Mouse (Mus musculus): Measurements from ENCODE around the gene Il18r1. TPM values are rescaled to one million over a fixed set of nuclear protein-coding genes. Genes with fewer than 3 reads are reported as not detected.

Gene Il18r1
- polyA plus RNA-seq (2012; rRNA removed) = 0.03 and 0.05 TPM in 2 replicates

DNA sequence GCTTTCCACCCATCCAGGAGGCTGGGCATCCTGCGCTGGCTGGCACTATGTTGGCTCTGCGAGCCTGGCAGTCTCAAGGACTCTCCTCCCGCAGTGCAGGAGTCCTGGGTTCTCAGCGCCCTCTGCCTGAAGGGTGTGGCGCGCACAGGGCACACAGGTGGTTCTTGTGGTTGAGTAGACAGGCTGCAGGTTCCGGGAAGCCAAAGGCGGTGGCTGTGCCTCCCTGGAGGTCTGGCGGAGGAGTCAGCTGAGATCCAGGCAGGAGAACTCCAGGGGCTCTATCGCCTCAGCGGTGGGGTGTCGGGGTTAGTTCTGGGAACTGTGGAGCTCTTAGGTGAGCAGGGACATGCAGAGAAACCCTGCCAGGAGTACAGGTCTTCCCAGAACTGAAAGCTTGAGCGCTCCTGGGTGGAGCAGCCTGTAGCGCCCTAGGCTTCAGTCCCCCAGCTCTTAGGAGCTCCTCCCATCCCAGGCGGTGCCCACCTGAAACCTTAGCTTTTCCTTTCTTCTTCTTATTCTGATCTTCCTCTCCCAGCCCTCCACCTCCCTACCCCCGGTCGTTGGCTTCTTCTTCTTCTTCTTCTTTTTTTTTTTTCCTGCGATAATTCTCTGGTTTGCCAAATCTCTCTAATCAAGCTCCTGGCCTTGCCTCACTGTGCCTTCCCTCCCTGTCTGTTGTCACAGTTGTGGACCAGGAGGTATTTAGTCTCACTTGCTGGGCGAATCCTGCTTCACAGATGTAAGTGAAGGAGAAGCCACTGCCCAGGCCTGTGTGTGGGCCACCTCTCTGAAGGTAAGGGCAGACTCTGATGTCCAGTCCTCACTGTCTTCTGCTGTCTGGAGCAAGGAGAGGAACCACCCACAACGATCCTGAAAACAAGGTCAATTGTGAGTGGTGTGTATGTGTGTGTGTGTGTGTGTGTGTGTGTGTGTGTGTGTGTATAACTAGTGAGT lies at the start of gene Il18r1:
Il18r1 (plus strand) TSS at position 76 of the 954 bp plus-strand sequence.
- no peak for DNase-seq (ENCODE audit: low read depth)
- TF ChIP-seq POLR2A (IDR thresholded peaks at IDR 0.05; ENCODE audit: borderline replicate concordance, extremely low read depth, insufficient read depth, insufficient read length, poor library complexity, severe bottlenecking) (no peak), CTCF (IDR thresholded peaks at IDR 0.05; ENCODE audit: borderline replicate concordance, extremely low read depth, insufficient read depth, insufficient read length) (no peak)

DNA sequence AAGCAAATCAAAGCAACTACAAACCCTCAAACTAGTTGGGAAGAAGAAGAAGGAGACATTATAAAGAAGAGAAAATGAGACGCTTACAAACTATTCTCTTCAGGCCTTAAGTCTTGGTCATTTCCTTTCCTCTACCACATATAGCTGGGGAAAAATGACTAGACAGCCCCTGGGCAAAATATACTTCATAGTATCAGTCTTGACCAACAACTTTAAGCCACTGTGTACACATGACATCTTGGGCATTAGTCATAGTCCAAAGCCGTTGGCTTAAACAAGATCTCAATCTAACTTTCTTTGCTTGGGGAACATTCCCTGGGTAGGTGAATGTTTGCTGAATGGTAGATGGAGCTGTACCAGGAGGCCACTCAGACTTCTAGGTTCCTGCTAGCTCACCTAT lies 48.3 kb upstream of the Il18r1 start:
- TF ChIP-seq POLR2A (IDR thresholded peaks at IDR 0.05; ENCODE audit: borderline replicate concordance, extremely low read depth, insufficient read depth, insufficient read length, poor library complexity, severe bottlenecking) = no peak
- TF ChIP-seq CTCF (IDR thresholded peaks at IDR 0.05; ENCODE audit: borderline replicate concordance, extremely low read depth, insufficient read depth, insufficient read length) = no peak
- no peak for DNase-seq (ENCODE audit: low read depth)

DNA sequence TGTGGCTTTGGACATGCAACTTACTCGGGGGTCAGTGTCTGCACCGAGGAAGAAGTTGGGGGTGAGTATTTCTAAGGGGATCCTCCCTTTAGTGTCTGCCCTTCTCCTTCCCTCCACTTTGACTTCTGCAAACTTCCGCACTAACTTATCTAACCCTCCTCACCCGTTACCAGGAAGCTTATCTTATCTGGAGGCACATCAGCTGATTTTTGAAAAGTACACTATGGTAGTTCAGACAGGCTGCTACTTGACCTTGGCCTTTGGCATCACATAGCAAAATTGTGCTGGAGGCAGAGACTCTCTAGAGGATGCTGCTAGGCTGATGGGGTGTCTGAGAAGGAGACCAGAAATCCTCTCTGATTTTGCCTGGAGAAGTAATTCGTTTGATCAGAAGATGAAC lies 46.8 kb upstream of the Il18r1 start:
- no peak for TF ChIP-seq POLR2A (IDR thresholded peaks at IDR 0.05; ENCODE audit: borderline replicate concordance, extremely low read depth, insufficient read depth, insufficient read length, poor library complexity, severe bottlenecking)
- TF ChIP-seq CTCF (IDR thresholded peaks at IDR 0.05; ENCODE audit: borderline replicate concordance, extremely low read depth, insufficient read depth, insufficient read length) = no peak

DNA sequence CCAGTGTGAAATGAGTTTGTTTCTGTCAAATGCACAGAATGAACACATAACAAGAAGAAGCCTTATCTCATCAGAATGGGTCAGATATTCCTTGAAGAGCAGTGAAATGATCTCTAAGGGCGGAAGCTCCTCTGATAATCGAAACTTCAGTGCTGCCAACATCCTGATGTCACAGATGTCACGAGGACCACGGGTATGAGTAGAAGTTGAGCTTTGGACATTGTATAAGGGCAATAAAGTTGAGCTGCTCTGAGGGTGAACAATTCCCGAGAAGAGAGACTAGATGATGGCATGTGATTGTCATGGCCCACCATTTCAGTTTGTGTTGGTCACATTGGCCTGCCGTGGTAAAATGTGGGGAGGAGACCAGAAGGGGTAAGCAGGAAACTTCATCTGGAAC lies 41.5 kb upstream of the Il18r1 start:
- TF ChIP-seq POLR2A (IDR thresholded peaks at IDR 0.05; ENCODE audit: borderline replicate concordance, extremely low read depth, insufficient read depth, insufficient read length, poor library complexity, severe bottlenecking) = no peak
- no peak for TF ChIP-seq CTCF (IDR thresholded peaks at IDR 0.05; ENCODE audit: borderline replicate concordance, extremely low read depth, insufficient read depth, insufficient read length)
- no peak for DNase-seq (ENCODE audit: low read depth)

More for the DNA sequence above, 46.8 kb upstream of the Il18r1 start:
- DNase-seq (ENCODE audit: low read depth) = no peak

DNA sequence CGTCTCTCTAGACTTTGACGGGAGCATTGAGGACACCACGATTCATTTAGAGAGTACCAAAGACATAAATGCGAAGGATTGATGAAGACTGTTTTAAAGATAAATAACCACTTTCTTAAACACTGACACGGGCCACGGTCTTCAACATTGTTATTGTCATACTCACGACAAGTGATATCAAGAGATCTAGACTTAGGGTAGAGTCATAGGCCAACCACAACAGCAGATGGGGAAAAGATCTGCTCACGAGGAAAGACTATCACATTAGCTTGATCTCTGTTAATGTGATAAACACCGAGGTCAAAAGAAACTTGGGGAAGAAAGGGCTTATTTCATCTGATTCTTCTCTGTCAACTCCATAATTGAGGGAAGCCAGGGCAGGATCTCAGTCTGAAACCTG lies 38.1 kb upstream of the Il18r1 start:
- no peak for DNase-seq (ENCODE audit: low read depth)
- TF ChIP-seq CTCF (IDR thresholded peaks at IDR 0.05; ENCODE audit: borderline replicate concordance, extremely low read depth, insufficient read depth, insufficient read length) = no peak

DNA sequence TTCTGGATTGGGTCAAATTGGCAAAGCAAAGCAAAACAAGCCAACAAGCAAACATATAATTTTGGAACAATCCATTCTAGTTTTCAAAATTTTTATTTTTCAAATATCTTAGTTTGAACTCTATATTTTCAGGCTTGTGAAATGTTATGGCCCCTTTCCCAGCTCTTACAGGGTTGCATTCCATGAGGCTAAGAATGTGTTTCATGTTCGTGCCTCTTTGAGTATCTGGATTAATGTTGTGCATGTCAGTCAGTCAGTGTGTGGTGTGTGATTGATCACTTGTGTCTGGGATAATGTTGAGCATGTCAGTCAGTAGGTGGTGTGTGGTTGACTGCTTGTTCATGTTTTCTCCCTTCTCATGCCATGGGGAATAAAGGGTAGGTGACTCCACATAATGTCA lies 37.5 kb upstream of the Il18r1 start:
- TF ChIP-seq CTCF (IDR thresholded peaks at IDR 0.05; ENCODE audit: borderline replicate concordance, extremely low read depth, insufficient read depth, insufficient read length) = no peak
- TF ChIP-seq POLR2A (IDR thresholded peaks at IDR 0.05; ENCODE audit: borderline replicate concordance, extremely low read depth, insufficient read depth, insufficient read length, poor library complexity, severe bottlenecking) = no peak
- no peak for DNase-seq (ENCODE audit: low read depth)

DNA sequence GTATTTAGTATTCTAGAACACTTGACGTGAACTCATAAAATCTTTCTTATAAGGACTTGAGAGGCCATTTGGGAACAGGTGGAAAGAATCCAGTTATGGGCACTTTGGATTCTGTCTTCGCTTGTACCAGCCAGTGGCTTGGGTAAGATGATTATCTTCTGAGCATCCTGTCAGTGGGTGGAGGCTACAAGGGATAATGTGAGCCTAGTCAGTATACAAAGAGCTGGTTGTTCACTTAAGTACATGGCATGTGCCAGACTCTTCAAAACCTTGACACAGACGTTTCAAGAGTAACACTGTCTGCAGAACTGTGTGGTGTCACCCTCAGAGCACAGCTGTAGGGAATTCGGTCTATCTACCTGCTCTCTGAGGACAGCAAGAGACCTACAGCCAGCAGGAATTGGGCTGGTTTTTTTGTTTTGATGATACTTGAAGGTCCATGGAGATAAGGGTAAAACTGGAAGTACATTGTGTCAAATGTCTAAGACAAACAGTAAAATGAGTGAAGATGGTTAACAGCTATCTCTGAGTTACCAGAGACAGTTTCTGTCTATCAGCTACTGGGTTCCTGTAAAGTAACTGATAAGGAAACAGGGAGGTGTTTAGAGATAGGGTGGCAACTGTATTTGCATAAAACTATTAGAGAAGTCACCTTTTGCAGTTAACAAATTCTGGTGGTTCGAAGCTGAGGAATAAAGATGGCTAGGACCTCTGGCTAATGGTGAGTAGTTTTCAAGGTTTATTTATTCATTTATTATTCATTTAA lies 36.3 kb upstream of the Il18r1 start, which contains the start of gene Il1rl1:
Il1rl1 (plus strand) TSS at position 661 of the 766 bp plus-strand sequence.
- DNase-seq (ENCODE audit: low read depth) = no peak
- no peak for TF ChIP-seq CTCF (IDR thresholded peaks at IDR 0.05; ENCODE audit: borderline replicate concordance, extremely low read depth, insufficient read depth, insufficient read length)
- no peak for TF ChIP-seq POLR2A (IDR thresholded peaks at IDR 0.05; ENCODE audit: borderline replicate concordance, extremely low read depth, insufficient read depth, insufficient read length, poor library complexity, severe bottlenecking)

DNA sequence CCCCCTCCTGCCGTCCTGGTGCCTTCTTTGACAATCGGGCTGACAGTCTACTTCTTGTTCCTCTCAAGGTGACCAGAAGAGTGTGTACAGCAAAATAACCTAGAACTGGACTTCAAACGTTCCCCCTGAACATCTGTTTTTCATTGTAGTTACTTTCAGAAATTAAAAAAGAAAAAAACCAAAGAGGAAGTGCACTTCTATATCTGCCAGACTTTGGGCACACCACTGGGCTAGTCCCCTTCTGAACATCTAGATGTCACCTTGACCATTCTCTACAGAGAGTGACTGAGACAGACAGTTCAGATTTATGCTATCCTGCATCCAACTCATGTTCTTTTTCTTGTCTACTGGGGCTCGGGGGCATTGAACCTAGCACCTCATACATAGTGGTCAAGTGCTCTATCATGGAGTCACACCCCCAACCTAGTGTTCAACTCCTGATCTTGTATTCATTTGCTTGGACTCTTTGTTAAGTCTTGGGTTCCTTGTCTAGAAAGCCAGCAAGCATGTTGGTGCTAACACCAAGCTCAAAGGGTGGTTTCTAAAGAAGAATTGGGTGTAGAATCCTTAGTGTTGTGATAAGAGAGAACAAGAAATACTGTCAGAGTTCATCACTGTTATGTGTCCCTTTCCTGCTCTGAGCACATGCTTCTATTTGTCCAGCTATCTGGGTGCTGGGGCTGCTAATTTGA lies 35.1 kb upstream of the Il18r1 start:
- DNase-seq (ENCODE audit: low read depth) = no peak
- TF ChIP-seq CTCF (IDR thresholded peaks at IDR 0.05; ENCODE audit: borderline replicate concordance, extremely low read depth, insufficient read depth, insufficient read length) (no peak), POLR2A (IDR thresholded peaks at IDR 0.05; ENCODE audit: borderline replicate concordance, extremely low read depth, insufficient read depth, insufficient read length, poor library complexity, severe bottlenecking) (no peak)

DNA sequence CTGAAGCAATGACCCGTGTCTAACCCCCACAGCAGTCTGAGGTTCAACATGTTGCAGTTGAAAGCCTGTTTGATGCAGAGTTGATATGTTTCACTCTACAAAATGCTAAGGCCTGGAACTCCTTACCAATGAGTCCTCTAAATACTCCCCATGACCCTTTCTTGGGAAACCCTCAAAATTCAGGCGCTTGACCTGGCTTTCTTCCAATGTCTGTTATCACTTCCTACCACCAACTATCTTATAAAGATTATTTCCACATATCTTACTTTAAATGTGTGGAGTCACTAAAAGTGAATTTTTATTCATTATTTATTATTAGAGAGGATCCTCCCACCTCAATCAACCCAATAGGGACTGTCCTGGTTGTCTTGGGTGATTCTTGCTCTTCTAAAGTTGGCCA lies 33.2 kb upstream of the Il18r1 start:
- TF ChIP-seq POLR2A (IDR thresholded peaks at IDR 0.05; ENCODE audit: borderline replicate concordance, extremely low read depth, insufficient read depth, insufficient read length, poor library complexity, severe bottlenecking) = no peak
- no peak for TF ChIP-seq CTCF (IDR thresholded peaks at IDR 0.05; ENCODE audit: borderline replicate concordance, extremely low read depth, insufficient read depth, insufficient read length)
- no peak for DNase-seq (ENCODE audit: low read depth)

DNA sequence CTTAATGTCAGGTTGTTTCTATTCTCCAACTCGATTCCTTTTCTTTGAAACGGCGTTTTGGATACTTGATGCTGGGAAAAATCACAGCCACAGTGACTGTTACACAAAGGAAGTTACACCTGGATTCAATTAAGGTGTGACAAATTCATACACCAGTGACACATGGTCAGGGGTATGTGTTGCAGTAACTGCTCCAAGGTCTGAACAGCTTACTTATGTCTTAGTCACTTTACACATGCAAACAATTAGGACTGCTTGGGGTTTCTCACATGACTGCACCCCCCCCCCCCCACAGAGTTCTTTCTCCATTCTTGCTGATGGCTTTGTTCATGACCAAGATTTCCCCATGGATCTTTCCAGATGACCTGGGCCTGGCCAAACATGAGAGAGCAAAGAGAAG lies 29.4 kb upstream of the Il18r1 start:
- no peak for DNase-seq (ENCODE audit: low read depth)
- TF ChIP-seq POLR2A (IDR thresholded peaks at IDR 0.05; ENCODE audit: borderline replicate concordance, extremely low read depth, insufficient read depth, insufficient read length, poor library complexity, severe bottlenecking) (no peak), CTCF (IDR thresholded peaks at IDR 0.05; ENCODE audit: borderline replicate concordance, extremely low read depth, insufficient read depth, insufficient read length) (no peak)

DNA sequence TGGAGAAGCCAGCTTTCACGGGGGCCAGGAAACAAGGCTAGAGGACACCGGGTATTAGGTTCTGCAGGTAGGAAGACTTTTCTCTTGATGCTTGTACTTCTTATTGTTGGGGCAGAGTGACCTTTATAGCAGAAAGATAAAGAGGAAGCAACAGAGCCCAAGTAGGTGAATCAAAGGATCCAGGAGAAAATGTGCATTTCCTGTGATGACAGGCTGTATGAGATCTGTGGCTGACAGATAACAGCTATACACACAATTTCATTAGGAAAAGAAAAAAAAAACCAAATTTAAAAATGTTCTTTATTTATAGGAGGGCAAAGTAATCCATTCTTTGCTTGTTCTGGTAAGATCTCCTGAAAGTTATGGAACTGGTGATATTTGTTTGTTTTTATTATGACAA lies 28.0 kb upstream of the Il18r1 start:
- TF ChIP-seq POLR2A (IDR thresholded peaks at IDR 0.05; ENCODE audit: borderline replicate concordance, extremely low read depth, insufficient read depth, insufficient read length, poor library complexity, severe bottlenecking) (no peak), CTCF (IDR thresholded peaks at IDR 0.05; ENCODE audit: borderline replicate concordance, extremely low read depth, insufficient read depth, insufficient read length) (no peak)
- no peak for DNase-seq (ENCODE audit: low read depth)
